Mouse (Mus musculus): ENCODE data around the gene Rfk.

DNA sequence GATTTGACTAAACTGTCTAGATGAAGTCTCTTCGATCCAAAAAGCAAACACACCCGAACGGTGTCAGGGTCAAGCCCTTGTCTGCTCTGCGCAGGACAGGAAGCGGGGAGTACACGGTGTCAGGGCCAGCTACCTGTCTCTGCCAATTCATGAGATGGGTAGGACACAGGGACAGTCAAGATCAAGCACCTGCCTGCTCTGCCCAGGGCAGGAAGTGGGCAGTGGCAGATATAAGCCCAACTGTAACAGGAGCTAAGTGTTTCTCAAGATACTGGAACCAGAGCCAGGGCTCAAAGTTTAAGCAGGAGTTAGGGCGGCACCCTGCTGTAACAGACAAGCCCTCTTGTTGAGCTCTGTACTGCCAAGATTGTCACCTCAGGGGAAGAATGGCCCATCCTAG, 49.7 kb downstream of the Rfk start:
- TF ChIP-seq CTCF (IDR thresholded peaks at IDR 0.05; ENCODE audit: borderline replicate concordance, extremely low read depth, insufficient read depth, insufficient read length) (no peak), POLR2A (IDR thresholded peaks at IDR 0.05; ENCODE audit: borderline replicate concordance, extremely low read depth, insufficient read depth, insufficient read length, poor library complexity, severe bottlenecking) (no peak)
